Mouse (Mus musculus) small intestine, adult 2 months (tissue): Measurements from ENCODE around the gene Myoz1.

ENCODE experiments used
- CTCF ChIP-seq: fragments of 200-500 bp; IDR thresholded peaks from 2 replicates; pipeline ENCODE4 v1.5.1; 2012; ENCODE audit warnings: low read depth, mild to moderate bottlenecking, control low read depth, inconsistent platforms, low read length, moderate library complexity, mixed read lengths; ENCODE audit not compliant: insufficient replicate concordance, insufficient read length; ENCODE audit errors: extremely low read depth
- POLR2A ChIP-seq: fragments of 200-500 bp; IDR thresholded peaks from 2 replicates; pipeline ENCODE4 v1.6.1; 2012; ENCODE audit warnings: low read depth, mild to moderate bottlenecking, control low read depth, inconsistent platforms, low read length, moderate library complexity

DNA sequence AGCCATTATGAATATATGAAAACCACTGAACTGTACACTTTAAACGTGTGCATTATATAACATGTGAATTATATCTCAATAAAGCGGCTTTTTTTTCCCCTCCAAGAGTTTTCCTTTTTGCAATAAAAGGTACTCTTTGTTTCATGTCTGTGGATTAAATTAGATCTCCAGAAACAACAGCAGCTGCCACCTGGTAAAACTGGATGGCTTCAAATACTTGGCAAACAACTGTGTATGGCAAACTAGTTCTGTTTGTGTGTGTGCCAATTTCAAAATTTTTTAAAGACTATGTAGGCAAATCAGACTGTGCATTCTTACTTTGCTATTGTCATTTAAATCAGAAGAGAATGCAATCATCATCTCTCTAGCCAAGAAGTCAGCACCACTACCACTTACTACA lies 34.4 kb downstream of the Myoz1 start:
- TF ChIP-seq POLR2A = no peak
- no peak for TF ChIP-seq CTCF
